Mouse (Mus musculus) kidney, adult 8-10 months (tissue): Measurements from ENCODE around the gene Slc17a7.
A peak's percentile ranks its signal among the peaks of the same experiment; 100 is the strongest.
"Not testable (repeated sequence)": the region's sequence is repeated elsewhere in the genome, so short reads cannot be mapped to it uniquely, and the experiment has no call there.

Experiments used
- DNase-seq, 2 experiments: peaks; one replicate each; pipeline ENCODE4 v3.0.0; 2022

The Slc17a7 gene

DNA sequence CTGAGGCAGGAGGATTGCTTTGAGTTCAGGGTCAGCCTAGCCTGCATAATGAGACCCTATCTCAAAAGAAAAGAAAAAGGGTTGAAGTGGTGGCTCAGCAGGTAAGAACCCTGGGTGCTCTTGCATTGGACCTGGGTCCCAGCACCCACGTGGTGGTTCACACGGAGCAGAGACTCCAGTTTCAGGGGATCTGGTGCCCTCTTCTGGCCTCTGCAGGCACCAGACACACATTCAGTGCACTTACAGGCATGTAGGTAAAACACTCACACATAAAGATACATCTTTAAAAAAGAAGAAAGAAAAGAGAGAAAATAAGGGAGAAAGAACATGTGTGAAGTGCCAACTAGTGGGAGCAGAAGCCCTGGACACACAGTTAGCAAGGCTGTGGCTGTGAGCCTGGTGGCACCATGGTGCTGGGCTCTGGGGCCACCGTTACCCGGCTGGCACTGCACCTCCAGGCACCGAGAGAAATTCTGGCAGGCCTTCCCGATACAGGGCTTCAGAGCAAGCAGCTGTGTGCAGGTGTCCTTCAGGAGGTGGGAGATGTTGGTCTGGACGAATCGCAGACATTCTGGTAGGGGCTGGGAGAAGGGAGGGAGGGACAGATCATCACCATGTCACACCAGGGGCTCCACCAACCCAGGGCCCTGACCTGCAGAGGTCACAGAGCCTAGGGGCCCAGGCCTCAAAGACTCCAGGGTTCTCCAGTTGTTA lies 30.1 kb upstream of the Slc17a7 start:
- DNase-seq, result no peak

- DNase-seq, result no peak
Observed at GRCm38 (mm10) chr7:45134544-45135026, 29.2 kb upstream of the Slc17a7 start.

GRCm38 (mm10) chr7:45135370-45135769 lies 28.4 kb upstream of the Slc17a7 start:
- no peak for DNase-seq

GRCm38 (mm10) chr7:45135993-45136567 lies 27.7 kb upstream of the Slc17a7 start, which contains the start of the genes Gm45713 and Flt3l:
Gene Gm45713 (minus strand): TSS chr7:45136231.
Gene Flt3l (minus strand): TSS chr7:45136432.
- peak; percentile 91 to 93 for DNase-seq

GRCm38 (mm10) chr7:45137171-45138006 lies 26.4 kb upstream of the Slc17a7 start:
- no peak for DNase-seq

DNA sequence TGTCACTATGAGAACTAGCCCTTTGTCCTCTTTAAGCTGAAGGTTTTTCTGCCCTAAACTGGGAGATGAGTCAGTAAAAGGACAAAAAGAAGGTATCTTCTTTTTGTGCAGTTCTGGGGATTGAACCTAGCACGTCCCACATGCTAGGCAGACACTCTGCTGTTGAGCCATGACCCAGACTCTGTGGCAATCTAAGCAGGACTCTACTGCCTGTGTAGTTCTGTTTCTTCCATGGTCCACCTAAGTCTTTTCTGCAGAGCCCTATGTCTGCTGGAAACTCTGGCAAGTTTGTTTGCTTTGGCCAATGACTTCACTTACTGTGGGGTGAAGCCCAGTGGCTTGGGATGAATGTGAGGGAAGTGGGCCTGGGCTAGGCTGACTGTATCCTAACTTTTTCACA lies 25.3 kb upstream of the Slc17a7 start:
- DNase-seq, result no peak

GRCm38 (mm10) chr7:45139904-45140723 lies 23.6 kb upstream of the Slc17a7 start:
- DNase-seq, result no peak

DNA sequence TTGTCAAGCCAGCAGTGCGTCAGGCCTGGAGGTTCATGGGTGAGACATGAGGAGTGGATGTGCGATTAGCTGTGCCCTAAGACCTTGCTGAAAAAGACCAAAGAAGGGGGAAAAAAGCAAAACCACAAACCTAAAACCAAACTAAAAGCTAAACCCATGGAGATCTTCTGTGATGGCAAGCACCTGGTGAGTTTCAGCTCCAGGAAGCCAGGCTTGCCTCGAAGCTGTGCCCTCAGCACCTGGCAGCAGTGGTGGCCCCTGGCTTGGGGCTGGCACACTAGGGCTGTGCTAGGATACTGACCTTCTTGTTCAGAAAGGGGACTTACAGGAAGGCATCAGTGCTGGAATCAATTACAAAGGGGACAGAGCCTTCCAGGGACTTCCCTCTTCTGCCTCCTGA lies 22.4 kb upstream of the Slc17a7 start:
- DNase-seq, result no peak

DNA sequence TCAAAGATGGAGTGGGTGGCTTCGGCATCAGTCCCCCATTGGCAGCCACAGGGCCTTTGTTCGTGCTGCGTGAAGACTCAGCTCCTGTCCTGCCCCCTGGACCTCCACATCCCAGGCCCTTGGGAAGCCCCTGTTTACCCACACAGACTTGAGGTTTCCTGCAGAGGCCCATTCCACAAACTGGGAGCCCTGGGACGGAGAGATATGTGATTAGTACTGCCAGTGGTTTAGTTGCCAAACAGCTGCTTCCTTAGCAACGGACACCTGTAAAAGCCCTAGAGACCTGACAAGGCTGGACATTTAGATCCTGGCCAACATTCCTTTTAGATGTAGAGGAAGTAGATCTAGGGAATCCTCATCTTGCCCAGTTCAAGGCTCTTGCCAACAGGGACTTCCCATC lies 21.8 kb upstream of the Slc17a7 start:
- no peak for DNase-seq

DNA sequence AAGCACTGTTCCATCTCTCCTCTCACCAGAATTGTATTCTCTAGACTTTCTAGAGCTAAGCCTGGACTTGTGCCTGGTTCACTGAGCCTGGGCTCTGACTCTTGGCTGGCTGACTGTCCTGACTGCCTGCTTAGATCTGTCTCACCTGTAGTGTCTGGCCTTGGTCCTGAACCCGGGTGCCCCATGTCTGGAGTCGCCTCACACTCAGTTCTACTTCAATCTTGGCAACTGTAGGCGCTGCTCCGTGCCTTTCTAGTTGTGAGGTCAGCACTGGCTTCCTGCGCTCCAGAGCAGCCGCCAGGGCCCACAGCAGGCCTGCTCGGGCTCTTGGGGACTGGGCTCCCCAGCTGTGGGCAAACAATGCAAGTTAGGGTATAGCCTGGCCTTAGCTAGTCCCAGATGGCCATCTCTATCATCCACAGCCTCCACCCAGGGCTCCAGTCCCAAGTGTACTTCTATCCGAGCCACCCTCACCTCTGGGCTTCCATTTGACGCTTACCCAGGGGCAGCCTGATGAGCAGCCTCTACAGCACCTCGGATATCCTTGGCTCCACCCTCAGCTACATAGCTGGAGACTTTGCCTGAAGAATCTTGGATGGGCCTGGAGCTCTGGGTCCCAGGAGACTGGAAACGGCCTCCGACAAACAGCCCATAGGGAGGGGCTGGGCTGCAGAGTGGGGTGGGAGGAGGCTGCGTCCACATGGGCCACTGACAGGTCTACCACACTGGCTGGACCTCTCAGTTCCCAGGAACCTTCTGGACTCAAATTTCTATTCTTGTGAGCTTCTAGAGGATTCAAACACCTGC lies 19.2 kb upstream of the Slc17a7 start:
- DNase-seq, result no peak

GRCm38 (mm10) chr7:45145460-45145859 lies 18.3 kb upstream of the Slc17a7 start:
- no peak for DNase-seq

DNA sequence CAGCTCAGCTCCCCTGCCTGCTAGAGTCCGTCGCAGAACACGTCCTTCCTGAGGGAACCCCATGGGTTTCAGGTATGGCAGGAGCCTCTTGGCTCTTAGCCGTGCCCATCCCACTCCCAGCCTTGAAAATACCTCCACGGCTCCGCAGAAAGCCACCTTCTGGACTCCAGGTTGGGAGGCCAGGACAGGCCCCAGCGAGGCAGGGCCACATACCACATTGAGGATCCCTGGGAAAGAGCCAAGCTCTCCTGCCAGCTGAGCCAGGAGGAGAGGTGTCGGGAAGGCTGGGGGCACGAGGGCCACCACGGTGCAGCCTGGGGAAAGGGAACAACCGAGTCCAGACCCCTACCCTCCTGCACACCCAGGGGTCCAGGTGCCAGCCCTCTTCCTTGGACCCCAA lies 16.5 kb upstream of the Slc17a7 start:
- peak; percentile 44 to 64 for DNase-seq

- peak; percentile 52 to 57 for DNase-seq
Observed at GRCm38 (mm10) chr7:45147899-45148298, 15.8 kb upstream of the Slc17a7 start.

DNA sequence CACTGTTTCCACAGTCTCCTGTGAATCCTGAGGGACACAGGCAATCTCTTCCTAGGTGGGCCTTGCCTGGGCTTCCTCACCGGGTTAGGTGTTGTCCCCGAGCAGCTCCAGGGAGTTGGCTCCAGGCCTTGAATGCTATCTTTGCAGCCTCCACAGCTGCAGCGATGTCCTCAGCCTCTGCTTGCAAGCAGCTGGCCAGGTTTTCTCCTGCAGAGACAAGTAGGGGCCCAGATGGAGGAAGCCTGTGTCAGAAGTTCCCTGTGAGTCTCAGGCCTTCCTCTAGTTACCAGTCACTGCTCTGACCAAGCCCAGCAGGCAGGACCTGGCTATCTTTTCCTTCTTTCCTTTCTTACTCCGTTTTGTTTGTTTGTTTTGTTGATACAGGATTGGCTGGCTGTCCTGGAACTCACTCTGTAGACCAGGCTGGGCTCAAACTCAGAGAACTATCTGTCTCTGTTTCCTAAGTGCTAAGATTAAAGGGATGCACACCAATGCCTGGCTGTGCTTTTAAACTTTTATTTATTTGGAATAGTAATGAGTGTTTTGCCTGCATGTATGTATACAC lies 15.1 kb upstream of the Slc17a7 start:
- no peak for DNase-seq

GRCm38 (mm10) chr7:45149545-45149944 lies 14.2 kb upstream of the Slc17a7 start:
- no peak for DNase-seq

DNA sequence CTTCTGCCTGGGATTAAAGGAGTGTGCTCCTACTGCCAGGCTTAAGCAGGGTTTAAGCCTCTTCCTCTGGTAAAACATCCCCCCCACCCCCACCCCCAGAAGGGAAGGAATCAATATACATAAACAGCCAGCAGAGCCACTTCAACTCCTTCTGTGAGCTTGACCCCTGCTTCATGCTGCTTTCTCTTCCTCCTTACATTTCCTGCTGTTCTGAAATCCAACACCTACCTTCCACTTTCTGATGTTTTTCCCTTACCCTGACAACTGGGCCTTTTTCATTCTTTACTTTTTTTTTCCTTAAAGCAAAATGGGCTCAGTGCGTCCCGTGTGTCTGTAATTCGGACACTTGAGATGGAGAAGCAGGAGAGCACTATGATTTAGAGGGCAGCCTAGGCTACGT lies 13.4 kb upstream of the Slc17a7 start:
- DNase-seq, result no peak

GRCm38 (mm10) chr7:45151303-45151702 lies 12.4 kb upstream of the Slc17a7 start:
- DNase-seq, result peak in 1 of 2 experiments; percentile 47

DNA sequence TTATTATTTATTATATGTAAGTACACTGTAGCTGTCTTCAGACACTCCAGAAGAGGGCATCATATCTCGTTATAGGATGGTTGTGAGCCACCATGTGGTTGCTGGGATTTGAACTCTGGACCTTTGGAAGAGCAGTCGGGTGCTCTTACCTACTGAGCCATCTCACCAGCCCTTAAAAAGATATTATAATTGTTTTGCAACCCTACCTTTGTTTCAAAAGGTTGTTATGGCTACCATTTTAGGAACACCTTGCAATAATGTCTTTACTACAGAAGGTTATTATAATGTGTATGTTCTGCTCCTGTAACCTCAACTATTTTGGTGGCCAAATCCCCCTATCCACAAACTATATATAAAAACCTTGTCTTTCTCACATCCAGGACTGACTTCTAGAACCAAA lies 10.7 kb upstream of the Slc17a7 start:
- DNase-seq, result not testable (repeated sequence)

DNA sequence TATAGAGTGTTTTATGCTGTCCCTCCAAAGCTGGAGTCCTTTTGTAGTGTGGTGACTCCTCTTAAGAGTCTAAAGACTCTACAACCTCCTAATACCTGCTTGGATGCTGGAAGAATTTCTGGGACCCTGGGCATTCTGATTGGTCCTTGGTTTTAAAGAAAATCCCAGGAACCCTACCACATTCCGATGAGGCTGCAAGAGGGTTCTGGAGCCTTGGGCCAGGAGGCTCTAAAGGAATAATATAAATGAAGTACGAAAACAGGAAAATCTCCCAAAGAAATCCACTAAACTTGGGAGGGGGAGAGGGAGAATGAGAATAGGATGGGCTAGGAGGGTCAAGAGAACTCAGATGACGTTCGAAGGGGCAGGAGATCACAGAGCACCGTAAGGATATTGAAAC lies 10.2 kb upstream of the Slc17a7 start:
- DNase-seq, result no peak

GRCm38 (mm10) chr7:45154096-45154992 lies 9.4 kb upstream of the Slc17a7 start, which contains the start of the genes Pih1d1 and Aldh16a1:
Gene Pih1d1 (plus strand): TSS chr7:45154303.
Gene Aldh16a1 (minus strand): TSS chr7:45154584.
- DNase-seq, result peak; percentile 96 to 98
